Mouse (Mus musculus) frontal cortex, postnatal 10 days (tissue): ENCODE results near the gene Cemip2.

Source experiments
- DNase-seq, 2 experiments: peaks; one replicate each; pipeline ENCODE4 v3.0.0; 2022; ENCODE audit warnings: low spot score in 2 of 2, mixed read lengths in 1 of 2

Gene Cemip2

GRCm38 (mm10) chr19:21814433-21815020 is 36.4 kb downstream of the Cemip2 start:
- DNase-seq: no peak

- no peak for DNase-seq
These were observed 38.1 kb downstream of the Cemip2 start for GRCm38 (mm10) chr19:21816260-21816659.

- no peak for DNase-seq
These were observed 40.0 kb downstream of the Cemip2 start for GRCm38 (mm10) chr19:21818021-21818725.

GRCm38 (mm10) chr19:21819585-21819984 is 41.4 kb downstream of the Cemip2 start:
- no peak for DNase-seq

GRCm38 (mm10) chr19:21820126-21820525 is 42.0 kb downstream of the Cemip2 start:
- DNase-seq: no peak

GRCm38 (mm10) chr19:21821877-21822276 is 43.7 kb downstream of the Cemip2 start:
- DNase-seq: no peak

GRCm38 (mm10) chr19:21824146-21824545 is 46.0 kb downstream of the Cemip2 start:
- DNase-seq: no peak

- no peak for DNase-seq
These were observed 47.2 kb downstream of the Cemip2 start for GRCm38 (mm10) chr19:21825128-21825885.

GRCm38 (mm10) chr19:21833416-21833992 is 55.4 kb downstream of the Cemip2 start:
- DNase-seq: no peak

- no peak for DNase-seq
These were observed 56.8 kb downstream of the Cemip2 start for GRCm38 (mm10) chr19:21834952-21835351.

GRCm38 (mm10) chr19:21850721-21851120 is 72.6 kb downstream of the Cemip2 start:
- no peak for DNase-seq

- no peak for DNase-seq
These were observed 76.5 kb downstream of the Cemip2 start for GRCm38 (mm10) chr19:21854526-21855228.

- no peak for DNase-seq
These were observed 77.4 kb downstream of the Cemip2 start for GRCm38 (mm10) chr19:21855421-21856128.

GRCm38 (mm10) chr19:21858846-21859521 is 80.8 kb downstream of the Cemip2 start:
- no peak for DNase-seq

- DNase-seq: no peak
These were observed 82.0 kb downstream of the Cemip2 start for GRCm38 (mm10) chr19:21860132-21860531.

- no peak for DNase-seq
These were observed 82.8 kb downstream of the Cemip2 start for GRCm38 (mm10) chr19:21860894-21861293.

GRCm38 (mm10) chr19:21862289-21862990 is 84.3 kb downstream of the Cemip2 start:
- no peak for DNase-seq

GRCm38 (mm10) chr19:21862991-21863931 is 85.1 kb downstream of the Cemip2 start:
- DNase-seq: no peak
